Mouse (Mus musculus) spleen, adult 2 months (tissue): ENCODE results near the gene Iapp.

ENCODE experiments used
- CTCF ChIP-seq: fragments of 200-500 bp; IDR thresholded peaks from 2 replicates; pipeline ENCODE4 v1.5.1; 2011; ENCODE audit warnings: mild to moderate bottlenecking, inconsistent platforms; ENCODE audit not compliant: insufficient read depth, insufficient read length, insufficient replicate concordance; ENCODE audit errors: extremely low read depth
- POLR2A ChIP-seq: fragments of 200-500 bp; IDR thresholded peaks from 2 replicates; pipeline ENCODE4 v1.6.1; 2011; ENCODE audit warnings: low read depth, low read length, inconsistent platforms

- TF ChIP-seq POLR2A (no peak), CTCF (no peak)
Measured at GRCm38 (mm10) chr6:142275721-142276442, 22.3 kb upstream of the Iapp start.
